Mouse (Mus musculus) fibroblast of lung, adult 2 months (primary cell): ENCODE data around the gene Stard13.

Experiments used
- DNase-seq: peaks from one replicate; pipeline ENCODE4 v3.0.0-alpha.2; 2011; ENCODE audit warnings: low read depth

The Stard13 gene

GRCm38 (mm10) chr5:151104354-151105053, 129.1 kb downstream of the Stard13 start:
- no peak for DNase-seq

DNA sequence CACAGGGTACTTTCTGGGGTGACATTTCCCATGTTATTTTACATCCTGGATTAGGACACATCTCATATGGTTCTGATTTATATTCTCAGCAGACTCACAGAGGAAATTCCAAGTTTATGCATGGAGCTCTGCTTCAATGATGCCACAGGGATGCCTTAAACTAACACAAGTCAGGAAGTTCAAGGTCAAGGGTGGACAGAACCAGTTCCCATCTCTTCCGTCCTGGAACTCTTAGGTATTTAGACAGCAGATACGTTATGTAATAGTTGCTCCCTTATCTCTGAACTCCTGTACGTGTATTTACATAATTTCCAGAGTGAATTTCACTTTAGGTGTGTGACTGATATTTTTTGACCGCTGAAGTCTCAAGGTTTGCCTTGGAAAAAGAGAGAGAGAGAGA, 130.4 kb downstream of the Stard13 start:
- DNase-seq: no peak

DNA sequence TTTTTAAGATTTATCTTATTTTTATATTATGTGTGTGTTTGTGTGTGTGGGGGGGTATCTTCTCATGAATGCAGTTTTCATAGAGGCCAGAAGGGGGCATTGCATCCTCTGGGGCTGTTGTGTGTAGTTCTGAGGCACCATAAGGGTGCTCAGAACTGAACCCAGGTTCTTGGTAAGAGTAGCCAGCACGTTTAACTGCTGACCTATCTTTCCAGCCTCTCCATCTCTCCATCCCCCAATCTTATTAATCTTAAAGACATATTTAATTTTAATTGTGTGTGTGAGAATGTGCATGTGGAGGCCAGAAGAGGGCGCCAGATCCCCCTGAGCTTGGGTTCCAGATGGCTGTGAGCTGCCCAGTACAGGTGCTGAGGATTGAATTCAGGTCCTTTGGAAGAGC, 131.4 kb downstream of the Stard13 start:
- DNase-seq: no peak

DNA sequence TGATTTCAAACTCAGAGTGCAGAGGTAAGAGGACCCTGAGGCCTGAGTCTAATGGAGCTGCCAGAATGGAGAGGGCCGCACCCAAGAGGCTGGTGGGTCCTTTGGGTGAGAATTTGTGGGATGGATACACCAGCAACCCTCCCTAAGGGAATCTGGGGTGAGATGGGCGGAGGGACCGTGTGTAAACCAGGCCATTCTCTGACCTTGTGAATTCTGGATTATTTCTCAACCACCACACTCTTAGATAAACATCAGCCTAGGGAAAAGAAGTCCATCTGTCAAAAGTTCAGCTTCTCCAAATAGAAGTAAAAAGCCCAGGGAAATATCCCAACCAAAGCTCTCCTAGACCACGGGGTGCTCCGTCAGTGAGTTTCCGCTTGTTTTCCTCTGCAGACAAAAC, 137.6 kb downstream of the Stard13 start:
- DNase-seq: no peak

DNA sequence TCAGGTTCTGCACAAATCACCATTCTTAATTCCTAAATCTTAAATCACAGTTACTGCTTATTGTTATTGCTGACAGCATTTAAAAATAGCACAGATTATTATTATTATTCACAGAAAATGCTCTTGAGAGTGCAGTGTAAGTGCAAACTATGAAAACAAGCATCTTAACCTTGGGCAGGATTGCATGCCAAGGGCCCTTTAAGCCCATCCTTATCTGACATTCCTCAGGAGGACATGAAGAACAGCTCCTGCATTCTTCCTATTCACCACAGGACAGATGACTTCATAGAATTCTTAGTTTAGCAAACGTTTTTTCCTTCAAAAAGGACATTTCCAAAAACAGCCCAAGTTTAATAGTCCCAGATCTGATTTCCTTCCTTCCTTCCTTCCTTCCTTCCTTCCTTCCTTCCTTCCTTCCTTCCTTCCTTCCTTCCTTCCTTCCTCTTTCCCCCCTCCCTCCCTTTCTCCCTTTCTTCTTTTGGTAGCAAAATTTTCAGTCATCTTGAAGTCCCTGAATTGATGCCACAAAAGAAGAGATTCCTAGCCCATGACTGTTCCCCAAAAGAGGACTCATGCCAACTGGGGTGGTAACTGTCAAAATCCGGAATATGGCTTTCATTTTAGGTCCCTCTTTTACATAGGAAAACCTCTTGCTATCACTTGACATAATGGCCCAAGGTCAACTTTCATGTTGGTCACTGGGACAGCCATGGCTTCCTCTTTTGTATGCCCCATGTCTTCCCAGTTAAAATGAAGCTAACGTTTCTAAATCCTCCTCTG, 140.6 kb downstream of the Stard13 start:
- DNase-seq: no peak

GRCm38 (mm10) chr5:151090996-151091395, 142.6 kb downstream of the Stard13 start:
- no peak for DNase-seq

GRCm38 (mm10) chr5:151089201-151089600, 144.4 kb downstream of the Stard13 start:
- no peak for DNase-seq

DNA sequence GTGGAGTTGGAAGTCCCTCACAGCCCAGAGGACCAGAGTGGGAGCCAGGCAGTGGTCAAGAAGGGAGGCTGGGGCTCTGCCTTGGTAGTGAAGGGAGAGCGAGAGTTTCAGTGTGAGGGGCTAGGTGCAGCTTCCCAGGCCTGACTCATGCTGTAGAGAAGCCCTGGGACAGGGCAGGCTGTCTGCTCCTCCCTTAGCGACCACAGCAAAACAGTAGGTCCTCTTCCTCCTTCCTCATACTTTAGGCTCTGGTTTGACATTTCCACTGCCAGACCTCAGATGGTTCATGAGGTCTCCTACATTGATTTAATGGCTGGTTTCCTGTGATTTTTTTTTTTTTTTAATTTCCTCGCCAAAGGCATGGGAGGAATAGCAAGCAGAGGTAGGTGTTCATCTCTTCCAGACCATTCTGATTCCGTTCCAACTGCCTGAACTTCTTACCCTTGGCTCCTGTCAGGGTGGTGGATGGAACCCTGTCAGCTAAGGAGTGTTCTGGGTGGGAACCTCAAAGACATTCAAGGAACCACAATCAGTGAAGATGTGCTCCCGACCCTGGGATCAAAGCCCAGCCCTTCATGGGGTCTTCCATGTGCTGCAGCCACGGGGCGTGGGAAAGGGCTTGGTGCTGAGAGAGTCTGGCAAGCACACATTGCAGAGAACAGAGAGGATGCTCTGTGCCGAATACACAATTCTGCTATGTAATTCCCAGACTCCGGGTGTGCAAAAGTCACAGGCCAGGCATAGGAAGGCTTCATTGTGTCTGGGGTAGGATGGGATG, 147.0 kb downstream of the Stard13 start:
- peak; percentile 46 for DNase-seq

DNA sequence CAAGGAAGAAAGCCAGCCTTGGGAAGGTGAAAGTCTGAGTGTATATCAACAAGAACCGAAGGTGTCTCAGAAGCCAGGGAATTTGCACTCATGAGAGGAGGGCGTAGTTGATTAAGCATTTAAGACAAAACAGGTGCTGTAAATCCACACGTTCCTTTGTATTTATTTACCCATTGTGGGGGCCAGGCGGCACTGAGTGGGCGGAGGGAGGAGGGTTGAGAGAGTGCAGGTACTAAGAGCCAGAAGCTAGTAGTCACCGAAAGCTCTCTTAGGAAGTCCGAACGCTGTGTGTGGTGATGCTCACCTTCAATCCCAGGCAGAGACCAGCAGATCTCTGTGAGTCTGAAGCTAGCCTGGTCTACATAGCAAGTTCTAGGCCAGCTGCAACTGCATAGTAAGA, 147.9 kb downstream of the Stard13 start:
- no peak for DNase-seq

DNA sequence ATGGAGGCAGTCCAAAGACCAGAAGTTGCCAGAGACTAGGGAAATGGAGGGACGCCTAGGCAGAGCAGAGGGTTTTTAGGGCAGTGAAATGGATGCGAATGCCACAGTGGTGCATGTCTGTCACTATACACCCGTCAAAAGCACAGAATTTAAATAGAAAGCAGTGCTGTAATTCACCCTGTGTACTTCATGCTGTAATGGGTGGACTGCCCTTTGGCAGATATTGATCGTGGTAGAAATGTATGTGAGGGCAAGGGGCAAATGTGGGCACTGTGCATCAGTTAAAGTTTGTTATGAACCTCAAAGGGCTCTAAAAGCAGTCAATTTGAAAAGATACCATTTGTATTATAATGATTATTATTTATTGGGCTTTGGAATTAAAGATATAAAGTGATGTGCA, 153.4 kb downstream of the Stard13 start:
- no peak for DNase-seq

GRCm38 (mm10) chr5:151077953-151078352, 155.7 kb downstream of the Stard13 start:
- DNase-seq: no peak

DNA sequence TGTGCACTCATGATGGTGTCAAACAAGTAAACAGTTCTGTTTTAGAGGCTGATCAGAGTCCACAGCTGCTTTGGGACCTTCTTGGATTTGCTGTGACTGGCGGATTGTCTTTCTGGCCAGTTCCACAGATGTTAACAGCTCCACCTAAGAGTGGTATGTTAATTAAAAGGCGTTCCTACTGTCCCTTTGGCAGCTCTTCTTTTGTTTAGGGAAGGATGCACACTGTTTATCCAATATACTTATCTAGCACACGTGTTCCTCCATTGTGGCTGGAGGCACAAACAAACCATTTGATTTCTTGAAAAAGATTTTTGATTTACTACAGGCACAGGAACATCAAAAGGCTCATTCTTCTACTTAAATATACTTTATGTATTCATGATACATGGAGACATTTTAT, 156.7 kb downstream of the Stard13 start:
- DNase-seq: no peak

GRCm38 (mm10) chr5:151074282-151074681, 159.4 kb downstream of the Stard13 start:
- no peak for DNase-seq

DNA sequence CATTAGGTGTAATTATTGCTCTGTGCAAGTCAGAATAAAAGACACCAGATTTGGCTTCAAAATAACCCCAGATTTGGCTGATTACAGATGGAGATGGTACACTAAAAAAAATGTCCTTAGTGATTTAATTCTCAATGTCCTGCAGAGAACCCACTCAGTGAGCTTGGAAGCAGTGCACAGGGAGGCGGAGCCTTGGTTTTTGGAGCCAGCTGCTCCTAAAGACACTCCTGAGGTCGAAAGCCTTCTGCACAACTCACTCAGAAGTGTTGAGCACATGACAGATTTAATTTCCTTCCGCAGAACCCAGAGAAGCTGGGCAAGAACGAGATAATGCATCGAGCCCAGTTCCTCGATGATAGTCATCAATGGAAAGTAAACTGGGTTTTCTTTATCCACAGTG, 162.2 kb downstream of the Stard13 start:
- no peak for DNase-seq

GRCm38 (mm10) chr5:151070896-151071295, 162.7 kb downstream of the Stard13 start:
- peak; percentile 66 for DNase-seq

- peak; percentile 88 for DNase-seq
These were observed 164.1 kb downstream of the Stard13 start for GRCm38 (mm10) chr5:151069569-151069968.

DNA sequence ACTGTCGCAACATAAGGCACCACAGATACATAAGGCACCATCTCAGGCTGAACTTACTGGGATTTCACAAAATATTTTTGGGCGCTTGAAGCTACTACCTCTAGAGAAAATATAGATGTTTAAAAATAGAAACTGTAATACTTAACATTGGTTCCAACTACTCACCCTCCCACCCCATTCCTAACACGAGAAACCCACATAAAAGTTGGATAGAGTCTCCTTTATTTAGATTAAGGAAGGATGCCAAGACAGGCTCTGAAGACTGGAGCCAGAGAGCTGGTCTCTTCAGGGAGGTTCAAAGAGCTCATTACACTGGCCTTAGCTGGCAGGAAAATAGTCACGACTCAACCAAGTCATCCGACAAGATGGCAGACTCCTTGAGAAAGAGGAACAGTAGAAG, 167.6 kb downstream of the Stard13 start:
- DNase-seq: no peak

GRCm38 (mm10) chr5:151065228-151065627, 168.4 kb downstream of the Stard13 start:
- no peak for DNase-seq

GRCm38 (mm10) chr5:151061942-151062341, 171.7 kb downstream of the Stard13 start:
- DNase-seq: no peak

- DNase-seq: no peak
These were observed 173.2 kb downstream of the Stard13 start for GRCm38 (mm10) chr5:151060476-151060875.

- DNase-seq: no peak
These were observed 173.9 kb downstream of the Stard13 start for GRCm38 (mm10) chr5:151059772-151060171.

GRCm38 (mm10) chr5:151059352-151059751, 174.3 kb downstream of the Stard13 start:
- no peak for DNase-seq

- DNase-seq: no peak
These were observed 175.9 kb downstream of the Stard13 start for GRCm38 (mm10) chr5:151057716-151058115.
